Mouse (Mus musculus) adrenal gland, adult 2 months (tissue): ENCODE measurements at regions not wholly inside any gene's neighbourhood (a gene's known extent, or its start where the extent isn't known, plus 50 kb on each side); places are given as distances from the start of the nearest gene placed in this dataset.

Experiments used
- DNase-seq: peaks from one replicate; pipeline ENCODE4 v3.0.0; 2021

DNA sequence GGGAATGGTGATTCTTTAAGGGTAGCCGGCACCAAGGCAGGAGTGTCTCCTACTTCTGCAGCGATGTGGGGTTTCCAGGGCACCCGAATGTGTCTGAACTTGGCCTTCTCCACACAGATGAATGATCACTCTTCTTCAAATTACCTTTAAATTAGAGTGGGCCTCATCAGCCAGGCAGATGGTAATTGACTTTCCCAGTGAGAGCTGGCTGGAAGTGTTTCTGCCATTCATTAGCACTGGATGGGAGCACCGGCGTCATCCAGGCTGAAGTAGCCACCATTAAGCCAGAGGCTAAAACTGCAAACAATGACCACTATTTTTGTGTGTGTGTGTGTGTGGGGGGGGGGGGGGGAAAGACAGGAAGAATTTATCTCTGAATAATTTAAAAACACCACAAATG is 58.7 kb upstream of the Ubl3 start:
- no peak for DNase-seq

DNA sequence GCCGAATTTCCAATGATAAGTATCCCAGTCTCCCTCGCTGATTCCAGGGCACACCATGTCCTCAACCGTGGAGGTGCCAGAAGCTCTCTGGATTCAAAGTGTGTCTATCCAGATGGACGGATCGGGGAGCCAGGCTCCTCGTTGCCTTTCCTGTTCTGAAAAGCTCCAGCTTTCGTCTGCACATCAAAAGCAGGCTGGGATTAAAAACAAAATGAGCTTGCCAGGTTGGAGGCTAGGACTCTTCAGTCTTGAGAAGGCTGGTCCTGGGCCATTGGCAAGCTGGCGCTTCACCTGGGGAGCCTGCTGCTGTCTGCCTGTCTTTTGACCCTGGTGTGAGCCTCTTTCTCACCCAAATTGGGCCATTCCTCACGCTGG is 56.9 kb upstream of the Ubl3 start:
- no peak for DNase-seq

DNA sequence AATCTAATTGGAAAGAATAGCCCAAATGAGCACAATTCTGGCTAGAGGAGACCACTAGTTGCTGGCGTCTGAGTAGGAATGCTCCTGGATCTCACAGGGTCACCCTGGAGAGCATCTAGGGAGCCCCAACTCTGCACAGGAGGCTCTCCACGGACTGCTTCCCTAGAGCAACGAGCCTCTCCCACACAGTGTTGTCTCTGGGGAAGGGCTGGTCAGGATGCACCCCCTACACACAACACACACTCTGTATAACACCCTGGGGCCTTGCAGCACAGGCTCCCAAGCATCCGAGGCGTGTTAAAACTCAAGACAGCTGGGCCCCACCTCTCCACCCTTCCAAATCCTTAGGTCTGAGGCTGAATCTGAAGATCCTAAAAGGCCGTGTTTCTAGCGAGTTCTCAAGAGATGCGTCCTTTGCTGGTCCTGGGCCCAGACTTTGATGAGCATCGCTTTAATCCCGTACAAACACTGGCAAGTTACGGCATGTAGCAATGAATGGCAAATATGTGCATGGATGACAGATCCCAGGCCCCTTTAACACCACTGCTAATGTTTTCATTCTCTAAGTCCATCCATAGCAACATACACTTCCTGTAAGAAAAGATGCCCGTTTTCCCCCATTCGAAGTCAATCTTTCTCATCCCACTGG is 56.4 kb upstream of the Ubl3 start:
- DNase-seq, result no peak

DNA sequence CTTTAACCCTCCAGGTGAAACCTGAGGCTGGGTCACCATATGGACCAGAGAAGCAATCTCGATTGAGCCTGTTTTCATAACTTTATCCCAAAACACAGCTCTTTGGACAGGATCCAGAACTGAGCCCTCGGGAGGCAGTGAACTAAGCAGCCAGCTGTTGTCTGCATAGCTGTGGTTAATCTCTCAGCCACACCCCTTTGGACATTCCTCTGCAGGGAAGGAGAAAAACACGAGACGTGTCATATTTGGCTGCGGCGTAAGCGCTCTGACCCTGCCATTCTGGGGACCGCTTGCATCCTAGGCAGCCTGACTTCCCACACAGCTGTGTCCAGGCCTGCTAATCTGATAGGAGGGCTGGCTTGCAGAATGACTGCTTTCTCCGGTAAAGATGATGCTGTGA is 55.6 kb upstream of the Ubl3 start:
- DNase-seq, result peak; percentile 18

DNA sequence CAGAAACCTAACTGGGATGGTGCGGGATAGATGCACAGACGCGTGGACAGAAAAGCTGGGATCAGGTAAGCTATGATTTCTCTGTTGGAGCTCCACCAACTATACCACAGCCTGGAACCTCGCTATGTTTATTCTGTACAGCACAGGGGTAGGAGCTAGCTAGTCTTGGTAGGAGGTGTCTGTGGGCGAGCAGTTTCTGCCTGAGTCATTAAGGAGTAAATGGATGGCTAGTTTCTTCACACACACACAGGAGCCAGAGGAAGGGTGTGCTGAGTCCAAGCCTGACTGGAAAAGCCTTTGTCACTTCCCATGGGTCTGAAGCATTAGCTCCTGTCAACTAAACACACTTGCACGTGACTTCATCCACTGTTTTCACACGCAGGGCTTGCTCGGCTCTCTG is 53.1 kb upstream of the Ubl3 start:
- DNase-seq, result no peak
